Mouse (Mus musculus) C2C12 (cell line): ENCODE measurements around the gene Sp110.
"Not testable (repeated sequence)": the region's sequence is repeated elsewhere in the genome, so short reads cannot be mapped to it uniquely, and the experiment has no call there.

Experiments
- CEBPB ChIP-seq: IDR thresholded peaks from one replicate; pipeline ENCODE4 v1.6.1; 2011; ENCODE audit warnings: low read depth, mild to moderate bottlenecking, control low read depth, moderate library complexity
- CTCF ChIP-seq: IDR thresholded peaks from one replicate; pipeline ENCODE4 v1.5.1; 2011; ENCODE audit not compliant: control insufficient read depth, insufficient read depth, insufficient read length
- MAX ChIP-seq: IDR thresholded peaks from one replicate; pipeline ENCODE4 v1.6.1; 2011; ENCODE audit warnings: mild to moderate bottlenecking, control low read depth
- USF1 ChIP-seq: IDR thresholded peaks from one replicate; pipeline ENCODE4 v1.6.1; 2011; ENCODE audit warnings: low read depth, mild to moderate bottlenecking, control low read depth, moderate library complexity

- TF ChIP-seq CTCF, USF1, MAX, CEBPB: not testable (repeated sequence)
Measured at GRCm38 (mm10) chr1:85580578-85580977, 18.0 kb downstream of the Sp110 start.
